In genomic region chr17:35070556-35071229, GRCm38 (mm10) we compare ENCODE assay signal across 15 mouse cellular contexts. TPM values are rescaled to one million over a fixed set of nuclear protein-coding genes. Genes with fewer than 3 reads are reported as not detected.
DNase-seq lines count a peak whose midpoint lies in the region; ATAC-seq lines count a peak whose summit lies in the region.
"Had no signal": no experiment of that assay in that cellular context is flagged by ENCODE, and none has a peak within 500 bp of the region (broad histone marks: within the 10 kb centered on the region; RNA-seq: fewer than 3 reads in every experiment).

No protein-coding gene starts in this region.

- peak; percentile 95 for DNase-seq in heart, adult 11 months
- DNase-seq in heart, adult 9 months (ENCODE audit: low spot score in 2 of 2) = no peak
- peak; percentile 86 to 89 for DNase-seq in cerebellum, postnatal 10 days
- DNase-seq in lung, postnatal 25 days (ENCODE audit: low spot score) = peak; percentile 67
- DNase-seq in thymus, postnatal 36 days = peak; percentile 60 to 79
- no peak for DNase-seq in midbrain, embryonic 11.5 days (ENCODE audit: low spot score, missing footprints)
- DNase-seq in hindbrain, embryonic 10.5 days (ENCODE audit: low spot score) = no peak
- DNase-seq in frontal cortex, postnatal 36 days (ENCODE audit: low spot score in 2 of 2) = no peak
- DNase-seq: adrenal gland, postnatal 25 days; embryo, embryonic 11 days; kidney, adult 8-10 months had no signal

- H3K4me2 ChIP-seq in midbrain, embryonic 11.5 days = no peak overlapping the region
- H3K4me2 ChIP-seq: forebrain, embryonic 12.5 days; hindbrain, embryonic 12.5 days; limb, embryonic 13.5 days had no signal

- H3K36me3 ChIP-seq in midbrain, embryonic 11.5 days (ENCODE audit: control insufficient read depth, insufficient read depth, low read length) = no peaks in the 10 kb centered on the region
- no peaks in the 10 kb centered on the region for H3K36me3 ChIP-seq in hindbrain, embryonic 10.5 days
- H3K36me3 ChIP-seq: forebrain, embryonic 12.5 days; hindbrain, embryonic 12.5 days; limb, embryonic 13.5 days had no signal

- peaks cover 3% of the 10 kb centered on the region for H3K4me1 ChIP-seq in midbrain, embryonic 11.5 days (ENCODE audit: control insufficient read depth, insufficient read depth, low read length)
- H3K4me1 ChIP-seq in hindbrain, embryonic 10.5 days (replicated peaks) = peaks cover 9% of the 10 kb centered on the region

- H3K27me3 ChIP-seq in midbrain, embryonic 11.5 days (ENCODE audit: control insufficient read depth, insufficient read depth, low read length) = peaks cover 8% of the 10 kb centered on the region
- H3K27me3 ChIP-seq in hindbrain, embryonic 10.5 days (ENCODE audit: insufficient read depth, poor library complexity, severe bottlenecking) = peaks cover 36% of the 10 kb centered on the region

- no peak overlapping the region for H3K27ac ChIP-seq in midbrain, embryonic 11.5 days (ENCODE audit: low read depth, low read length)
- H3K27ac ChIP-seq in hindbrain, embryonic 10.5 days = no peak overlapping the region
- H3K27ac ChIP-seq: forebrain, embryonic 12.5 days; heart, adult 2 months; hindbrain, embryonic 12.5 days; limb, embryonic 13.5 days had no signal

- H3K9ac ChIP-seq in midbrain, embryonic 11.5 days (ENCODE audit: low read length) = no peak overlapping the region
- H3K9ac ChIP-seq: forebrain, embryonic 12.5 days; hindbrain, embryonic 12.5 days; limb, embryonic 13.5 days had no signal

- ATAC-seq in midbrain, embryonic 11.5 days (ENCODE audit: low FRiP score) = no peak

- H3K4me3 ChIP-seq in midbrain, embryonic 11.5 days (ENCODE audit: low read depth, low read length) = no peak overlapping the region
- no peak overlapping the region for H3K4me3 ChIP-seq in hindbrain, embryonic 10.5 days
- H3K4me3 ChIP-seq: forebrain, embryonic 12.5 days; heart, adult 2 months; hindbrain, embryonic 12.5 days; limb, embryonic 13.5 days had no signal

- no peaks in the 10 kb centered on the region; the same call in 1 of the 2 replicates for H3K9me3 ChIP-seq in midbrain, embryonic 11.5 days (ENCODE audit: control insufficient read depth, low read length)
- no peaks in the 10 kb centered on the region for H3K9me3 ChIP-seq in hindbrain, embryonic 10.5 days
- H3K9me3 ChIP-seq: forebrain, embryonic 12.5 days; hindbrain, embryonic 12.5 days; limb, embryonic 13.5 days had no signal

- WGBS in midbrain, embryonic 11.5 days = 66% methylated on average over 6 of the region's 6 CpGs
- WGBS in hindbrain, embryonic 10.5 days = 61% methylated on average over 6 of the region's 6 CpGs

RNA-seq across cellular contexts. Expression of gene Mpig6b, which starts 4.7 kb away (rescaled TPM):
- polyA plus RNA-seq in midbrain, embryonic 11.5 days (2014; fragmentation: Nextera tagmentation; extraction: Ambion mirVana) = 0.76 and 0.89 TPM in 2 replicates
- polyA plus RNA-seq in hindbrain, embryonic 10.5 days (2016; fragmentation: Nextera tagmentation; extraction: Ambion mirVana) = 0.76 and 1.1 TPM in 2 replicates

RNA-seq across cellular contexts. Expression of gene Ly6g6c, which starts 5.5 kb away (rescaled TPM):
- polyA plus RNA-seq in midbrain, embryonic 11.5 days (2014; fragmentation: Nextera tagmentation; extraction: Ambion mirVana) = not detected in 2 replicates
- 0.20 and 0.27 TPM in 2 replicates for polyA plus RNA-seq in hindbrain, embryonic 10.5 days (2016; fragmentation: Nextera tagmentation; extraction: Ambion mirVana)
- polyA plus RNA-seq: forebrain, embryonic 12.5 days; hindbrain, embryonic 12.5 days had no signal

RNA-seq across cellular contexts. Expression of gene Ly6g6e, which starts 6.0 kb away (rescaled TPM):
- polyA plus RNA-seq in midbrain, embryonic 11.5 days (2014; fragmentation: Nextera tagmentation; extraction: Ambion mirVana) = not detected in 2 replicates
- polyA plus RNA-seq in hindbrain, embryonic 10.5 days (2016; fragmentation: Nextera tagmentation; extraction: Ambion mirVana) = 0.76 and 0.97 TPM in 2 replicates
- polyA plus RNA-seq: hindbrain, embryonic 12.5 days had no signal

RNA-seq across cellular contexts. Expression of gene Ly6g6d, which starts 7.2 kb away (rescaled TPM):
- polyA plus RNA-seq in midbrain, embryonic 11.5 days (2014; fragmentation: Nextera tagmentation; extraction: Ambion mirVana) = 0.97 and 1.5 TPM in 2 replicates
- 2.1 and 2.4 TPM in 2 replicates for polyA plus RNA-seq in hindbrain, embryonic 10.5 days (2016; fragmentation: Nextera tagmentation; extraction: Ambion mirVana)

RNA-seq across cellular contexts. Expression of gene Ddah2, which starts 11.9 kb away (rescaled TPM):
- polyA plus RNA-seq in midbrain, embryonic 11.5 days (2014; fragmentation: Nextera tagmentation; extraction: Ambion mirVana) = 614 and 653 TPM in 2 replicates
- 536 and 664 TPM in 2 replicates for polyA plus RNA-seq in hindbrain, embryonic 10.5 days (2016; fragmentation: Nextera tagmentation; extraction: Ambion mirVana)

Comparison
In these comparisons a context has a peak if more than half of its experiments do, and no peak if none do; other contexts are left out.
1. DNase-seq: peak in heart, adult 11 months (single experiment), cerebellum, postnatal 10 days (2 of 2), lung, postnatal 25 days (single experiment) and thymus, postnatal 36 days (2 of 2); none in heart, adult 9 months (0 of 2), midbrain, embryonic 11.5 days (single experiment), hindbrain, embryonic 10.5 days (single experiment) and frontal cortex, postnatal 36 days (0 of 2).